Mouse (Mus musculus): ENCODE data around the gene Pla2g1b. TPM values are rescaled to one million over a fixed set of nuclear protein-coding genes. Genes with fewer than 3 reads are reported as not detected.

Pla2g1b gene
- polyA plus RNA-seq, 1 experiment from 2014 or later, result 489 TPM

- no peaks in the 10 kb centered on the region for H3K27me3 ChIP-seq (ENCODE audit: control insufficient read depth, insufficient read depth, low read length)
- peak within 1 kb of the TSS; percentile 50 for H3K4me2 ChIP-seq (replicated peaks; ENCODE audit: low read depth)
- H3K9ac ChIP-seq (ENCODE audit: low read length), result peak within 1 kb of the TSS; percentile 60
- TF ChIP-seq EP300 (optimal IDR thresholded peaks at IDR 0.05) (no peak), CTCF (IDR thresholded peaks at IDR 0.05; ENCODE audit: low read depth) (no peak)
- ATAC-seq (ENCODE audit: low FRiP score, low TSS enrichment) (peak; percentile 87), DNase-seq (ENCODE audit: low spot score) (peak; percentile 83)
- H3K9me3 ChIP-seq (ENCODE audit: control insufficient read depth, low read length), result no peaks in the 10 kb centered on the region
- H3K4me1 ChIP-seq (replicated peaks; ENCODE audit: control insufficient read depth, insufficient read depth), result no peaks in the 10 kb centered on the region
- 5% methylated on average over 30 of the region's 30 CpGs for WGBS
- H3K27ac ChIP-seq (replicated peaks), result peak within 1 kb of the TSS; percentile 75
- peaks cover 2% of the 10 kb centered on the region; the same call in 1 of the 2 replicates for H3K36me3 ChIP-seq (ENCODE audit: control insufficient read depth, insufficient read depth, low read length)
- H3K4me3 ChIP-seq (ENCODE audit: low read depth, low read length), result peak within 1 kb of the TSS; percentile 37
Observed at GRCm38 (mm10) chr5:115483947-115484920, 18.2 kb downstream of the Pla2g1b start, which contains the start of gene Sirt4. Gene Sirt4, minus strand, starts transcription at chr5:115484725.

- no peaks in the 10 kb centered on the region for H3K4me1 ChIP-seq (replicated peaks; ENCODE audit: control insufficient read depth, insufficient read depth)
- 59% methylated on average over 5 of the region's 5 CpGs for WGBS
- no peak for DNase-seq (ENCODE audit: low spot score)
- peak overlapping the region; percentile 50 for H3K4me2 ChIP-seq (replicated peaks; ENCODE audit: low read depth)
- peaks cover 2% of the 10 kb centered on the region; the same call in 1 of the 2 replicates for H3K36me3 ChIP-seq (ENCODE audit: control insufficient read depth, insufficient read depth, low read length)
- TF ChIP-seq CTCF (IDR thresholded peaks at IDR 0.05; ENCODE audit: low read depth), result no peak
- no peak for TF ChIP-seq EP300 (optimal IDR thresholded peaks at IDR 0.05)
- H3K27ac ChIP-seq (replicated peaks), result peak overlapping the region; percentile 59; the same call in 1 of the 2 replicates
- no peaks in the 10 kb centered on the region for H3K9me3 ChIP-seq (ENCODE audit: control insufficient read depth, low read length)
- peak overlapping the region; percentile 37 for H3K4me3 ChIP-seq (ENCODE audit: low read depth, low read length)
- H3K27me3 ChIP-seq (ENCODE audit: control insufficient read depth, insufficient read depth, low read length), result no peaks in the 10 kb centered on the region
- peak overlapping the region; percentile 43; the same call in 1 of the 2 replicates for H3K9ac ChIP-seq (ENCODE audit: low read length)
- no peak for ATAC-seq (ENCODE audit: low FRiP score, low TSS enrichment)
Observed at GRCm38 (mm10) chr5:115484996-115485395, 18.9 kb downstream of the Pla2g1b start.

- no peak overlapping the region for H3K4me2 ChIP-seq (replicated peaks; ENCODE audit: low read depth)
- H3K4me3 ChIP-seq (ENCODE audit: low read depth, low read length), result no peak overlapping the region
- no peaks in the 10 kb centered on the region for H3K9me3 ChIP-seq (ENCODE audit: control insufficient read depth, low read length)
- no peak overlapping the region for H3K9ac ChIP-seq (ENCODE audit: low read length)
- no peak for ATAC-seq (ENCODE audit: low FRiP score, low TSS enrichment)
- H3K27me3 ChIP-seq (ENCODE audit: control insufficient read depth, insufficient read depth, low read length), result no peaks in the 10 kb centered on the region
- no peak for TF ChIP-seq EP300 (optimal IDR thresholded peaks at IDR 0.05)
- TF ChIP-seq CTCF (IDR thresholded peaks at IDR 0.05; ENCODE audit: low read depth), result no peak
- H3K4me1 ChIP-seq (replicated peaks; ENCODE audit: control insufficient read depth, insufficient read depth), result no peaks in the 10 kb centered on the region
- no peak for DNase-seq (ENCODE audit: low spot score)
- H3K36me3 ChIP-seq (ENCODE audit: control insufficient read depth, insufficient read depth, low read length), result peaks cover 2% of the 10 kb centered on the region; the same call in 1 of the 2 replicates
- 88% methylated on average over 17 of the region's 18 CpGs for WGBS
- no peak overlapping the region for H3K27ac ChIP-seq (replicated peaks)
Observed at GRCm38 (mm10) chr5:115485489-115486205, 19.6 kb downstream of the Pla2g1b start.

- 45% methylated on average over 4 of the region's 4 CpGs for WGBS
- H3K36me3 ChIP-seq (ENCODE audit: control insufficient read depth, insufficient read depth, low read length), result peaks cover 2% of the 10 kb centered on the region; the same call in 1 of the 2 replicates
- no peak overlapping the region for H3K4me3 ChIP-seq (ENCODE audit: low read depth, low read length)
- no peaks in the 10 kb centered on the region for H3K27me3 ChIP-seq (ENCODE audit: control insufficient read depth, insufficient read depth, low read length)
- no peak overlapping the region for H3K9ac ChIP-seq (ENCODE audit: low read length)
- no peak overlapping the region for H3K4me2 ChIP-seq (replicated peaks; ENCODE audit: low read depth)
- no peaks in the 10 kb centered on the region for H3K4me1 ChIP-seq (replicated peaks; ENCODE audit: control insufficient read depth, insufficient read depth)
- no peak for ATAC-seq (ENCODE audit: low FRiP score, low TSS enrichment)
- no peaks in the 10 kb centered on the region for H3K9me3 ChIP-seq (ENCODE audit: control insufficient read depth, low read length)
- TF ChIP-seq CTCF (IDR thresholded peaks at IDR 0.05; ENCODE audit: low read depth), result no peak
- no peak for TF ChIP-seq EP300 (optimal IDR thresholded peaks at IDR 0.05)
- no peak overlapping the region for H3K27ac ChIP-seq (replicated peaks)
- DNase-seq (ENCODE audit: low spot score), result no peak
Observed at GRCm38 (mm10) chr5:115486726-115487125, 20.7 kb downstream of the Pla2g1b start.

- TF ChIP-seq CTCF (IDR thresholded peaks at IDR 0.05; ENCODE audit: low read depth) (no peak), EP300 (optimal IDR thresholded peaks at IDR 0.05) (no peak)
Observed at GRCm38 (mm10) chr5:115487353-115487752, 21.3 kb downstream of the Pla2g1b start.

More at GRCm38 (mm10) chr5:115487353-115487752, 21.3 kb downstream of the Pla2g1b start:
- Histone ChIP-seq H3K4me3 (ENCODE audit: low read depth, low read length) (no peak overlapping the region), H3K9me3 (ENCODE audit: control insufficient read depth, low read length) (no peaks in the 10 kb centered on the region), H3K4me1 (replicated peaks; ENCODE audit: control insufficient read depth, insufficient read depth) (no peaks in the 10 kb centered on the region), H3K27ac (replicated peaks) (no peak overlapping the region), H3K9ac (ENCODE audit: low read length) (no peak overlapping the region), H3K4me2 (replicated peaks; ENCODE audit: low read depth) (no peak overlapping the region), H3K27me3 (ENCODE audit: control insufficient read depth, insufficient read depth, low read length) (no peaks in the 10 kb centered on the region), H3K36me3 (ENCODE audit: control insufficient read depth, insufficient read depth, low read length) (peaks cover under 1% of the 10 kb centered on the region; the same call in 1 of the 2 replicates)
- WGBS, result 82% methylated on average over 8 of the region's 8 CpGs
- ATAC-seq (ENCODE audit: low FRiP score, low TSS enrichment), result no peak
- no peak for DNase-seq (ENCODE audit: low spot score)

Data from stomach, postnatal 0 days (tissue).